Comparison of ENCODE assay signal across 8 mouse cellular contexts in genomic region chr17:23873884-23874856, GRCm38 (mm10). TPM values are rescaled to one million over a fixed set of nuclear protein-coding genes. Genes with fewer than 3 reads are reported as not detected.
DNase-seq lines count a peak whose midpoint lies in the region; ATAC-seq lines count a peak whose summit lies in the region.

No protein-coding gene starts in this region.

- intact Hi-C loops in left cerebral cortex, postnatal 14 days (cut with DNase I), result loop anchor here (5.0 kb wide), 1 partner anchor 88 kb away; no protein-coding TSS in a partner anchor

- peak; percentile 36 to 47 for DNase-seq in left cerebral cortex, postnatal 14 days (ENCODE audit: low spot score in 2 of 2)
- DNase-seq in left cerebral cortex, adult 11 months (ENCODE audit: low spot score), result no peak
- DNase-seq in MN1 (ENCODE audit: low spot score), result peak; percentile 75
- peak; percentile 65 for DNase-seq in cerebellum, adult 9-10 months
- peak; percentile 74 for DNase-seq in heart, postnatal 4 days
- DNase-seq in layer of hippocampus, postnatal 10 days (ENCODE audit: low spot score in 2 of 2), result peak; percentile 37 to 54
- DNase-seq in retina, embryonic 14.5 days (ENCODE audit: low spot score), result peak; percentile 82

- ATAC-seq in megakaryocyte-erythroid progenitor cell, adult 5-6 weeks (replicated peaks; ENCODE audit: low FRiP score, low TSS enrichment, poor library complexity, severe bottlenecking), result no peak

RNA-seq across cellular contexts. Expression of gene Prss21, which starts 6.3 kb away (rescaled TPM):
- total RNA-seq in left cerebral cortex, postnatal 14 days (2021), result not detected
- total RNA-seq in heart, postnatal 4 days (2021), result not detected
- not detected for total RNA-seq in layer of hippocampus, postnatal 10 days (2021)
- total RNA-seq in megakaryocyte-erythroid progenitor cell, adult 5-6 weeks (2014; fragmentation: Nextera tagmentation), result not detected in 2 replicates
- total RNA-seq in megakaryocyte-erythroid progenitor cell, adult 5-6 weeks (2017), result not detected in 2 replicates

RNA-seq across cellular contexts. Expression of gene Dcpp1, which starts 6.5 kb away (rescaled TPM):
- total RNA-seq in left cerebral cortex, postnatal 14 days (2021), result not detected
- not detected for total RNA-seq in heart, postnatal 4 days (2021)
- total RNA-seq in layer of hippocampus, postnatal 10 days (2021), result not detected
- total RNA-seq in megakaryocyte-erythroid progenitor cell, adult 5-6 weeks (2014; fragmentation: Nextera tagmentation), result not detected in 2 replicates
- not detected in 2 replicates for total RNA-seq in megakaryocyte-erythroid progenitor cell, adult 5-6 weeks (2017)

RNA-seq across cellular contexts. Expression of gene Dcpp2, which starts 6.5 kb away (rescaled TPM):
- total RNA-seq in left cerebral cortex, postnatal 14 days (2021), result not detected
- total RNA-seq in heart, postnatal 4 days (2021), result not detected
- not detected for total RNA-seq in layer of hippocampus, postnatal 10 days (2021)
- not detected in 2 replicates for total RNA-seq in megakaryocyte-erythroid progenitor cell, adult 5-6 weeks (2014; fragmentation: Nextera tagmentation)
- not detected in 2 replicates for total RNA-seq in megakaryocyte-erythroid progenitor cell, adult 5-6 weeks (2017)

RNA-seq across cellular contexts. Expression of gene Prss41, which starts 30.2 kb away (rescaled TPM):
- 1 to 10 TPM; 1.9 to 2.2 TPM for total RNA-seq in left cerebral cortex, postnatal 14 days (2021)
- total RNA-seq in heart, postnatal 4 days (2021), result not detected
- 1 to 10 TPM; 2.2 to 3.1 TPM for total RNA-seq in layer of hippocampus, postnatal 10 days (2021)
- total RNA-seq in megakaryocyte-erythroid progenitor cell, adult 5-6 weeks (2014; fragmentation: Nextera tagmentation), result not detected in 2 replicates
- 0.88 TPM in 1 of 2 replicates, not detected in the other for total RNA-seq in megakaryocyte-erythroid progenitor cell, adult 5-6 weeks (2017)

RNA-seq across cellular contexts. Expression of gene Prss32, which starts 30.5 kb away (rescaled TPM):
- total RNA-seq in left cerebral cortex, postnatal 14 days (2021), result 1 to 10 TPM in 1 of 2 experiments, not detected in 1; 1.1 TPM
- not detected for total RNA-seq in heart, postnatal 4 days (2021)
- total RNA-seq in layer of hippocampus, postnatal 10 days (2021), result under 1 TPM; 0.21 to 0.45 TPM
- total RNA-seq in megakaryocyte-erythroid progenitor cell, adult 5-6 weeks (2014; fragmentation: Nextera tagmentation), result not detected in 2 replicates
- not detected in 2 replicates for total RNA-seq in megakaryocyte-erythroid progenitor cell, adult 5-6 weeks (2017)
